Mouse (Mus musculus) kidney, embryonic 15.5 days (tissue): ENCODE results near the gene Slc9b2. TPM values are rescaled to one million over a fixed set of nuclear protein-coding genes. Genes with fewer than 3 reads are reported as not detected.

ENCODE experiments used
- ATAC-seq: fragments of 200-750 bp; cut with Nextera tagmentation; replicated peaks from 2 replicates; pipeline ENCODE4 v1.8.0; 2017; ENCODE audit warnings: moderate TSS enrichment; ENCODE audit not compliant: low FRiP score
- H3K27ac ChIP-seq: fragments of 300-500 bp; sonication (generic); 2 replicates; pipeline ENCODE4 v1.5.1; 2015; ENCODE audit warnings: mild to moderate bottlenecking, inconsistent platforms
- H3K27me3 ChIP-seq: fragments of 300-500 bp; sonication (generic); 2 replicates; pipeline ENCODE4 v1.6.1; 2015; ENCODE audit warnings: inconsistent platforms
- H3K36me3 ChIP-seq: fragments of 300-500 bp; sonication (generic); 2 replicates; pipeline ENCODE4 v1.6.1; 2015; ENCODE audit warnings: inconsistent platforms
- H3K4me1 ChIP-seq: fragments of 300-500 bp; sonication (generic); 2 replicates; pipeline ENCODE4 v1.6.1; 2015; ENCODE audit warnings: inconsistent platforms
- H3K4me2 ChIP-seq: fragments of 300-500 bp; sonication (generic); 2 replicates; pipeline ENCODE4 v1.6.1; 2015; ENCODE audit warnings: moderate library complexity, mild to moderate bottlenecking, inconsistent platforms
- H3K4me3 ChIP-seq: fragments of 300-500 bp; sonication (generic); replicated peaks from 2 replicates; pipeline ENCODE4 v1.5.1; 2015; ENCODE audit warnings: mild to moderate bottlenecking, inconsistent platforms
- H3K9ac ChIP-seq: fragments of 300-500 bp; sonication (generic); 2 replicates; pipeline ENCODE4 v1.6.1; 2015; ENCODE audit warnings: mild to moderate bottlenecking, inconsistent platforms
- H3K9me3 ChIP-seq: fragments of 300-500 bp; sonication (generic); replicated peaks from 2 replicates; pipeline ENCODE4 v1.6.1; 2016; ENCODE audit warnings: inconsistent platforms
- WGBS: fragments of 180-500 bp; shearing (Covaris S2); methylation state at CpG from one replicate; pipeline ENCODE4 v1.1.7; 2015; ENCODE audit warnings: mixed read lengths; 5-methylcytosine and 5-hydroxymethylcytosine counted together
- polyA plus RNA-seq: library from polyadenylated mRNA; unstranded; fragments of >200 nt; fragmentation: Nextera tagmentation; extraction: Ambion mirVana; gene quantifications from 2 replicates; pipeline ENCODE4 v1.2.1, GENCODE M21; 2015

Gene Slc9b2
- polyA plus RNA-seq, 1 experiment from 2014 or later, result 2.5 TPM

- H3K4me3 ChIP-seq, result no peak overlapping the region
- ATAC-seq, result no peak
These were observed 68.3 kb downstream of the Slc9b2 start for GRCm38 (mm10) chr3:135375836-135376235.

GRCm38 (mm10) chr3:135377445-135377844, 69.9 kb downstream of the Slc9b2 start:
- H3K4me2 ChIP-seq, result no peak overlapping the region
- H3K9me3 ChIP-seq, result no peaks in the 10 kb centered on the region
- H3K27ac ChIP-seq, result no peak overlapping the region
- no peaks in the 10 kb centered on the region for H3K36me3 ChIP-seq
- ATAC-seq, result no peak
- 66% methylated on average over 10 of the region's 10 CpGs for WGBS
- H3K4me3 ChIP-seq, result no peak overlapping the region
- H3K27me3 ChIP-seq, result no peaks in the 10 kb centered on the region
- no peak overlapping the region for H3K9ac ChIP-seq
- H3K4me1 ChIP-seq, result no peaks in the 10 kb centered on the region

More at GRCm38 (mm10) chr3:135375836-135376235, 68.3 kb downstream of the Slc9b2 start:
- Histone ChIP-seq H3K27me3 (no peaks in the 10 kb centered on the region), H3K27ac (no peak overlapping the region), H3K4me2 (no peak overlapping the region), H3K36me3 (no peaks in the 10 kb centered on the region), H3K9ac (no peak overlapping the region), H3K4me1 (no peaks in the 10 kb centered on the region), H3K9me3 (no peaks in the 10 kb centered on the region)
- 77% methylated on average over 3 of the region's 3 CpGs for WGBS

- Histone ChIP-seq H3K36me3 (no peaks in the 10 kb centered on the region), H3K27ac (no peak overlapping the region), H3K27me3 (no peaks in the 10 kb centered on the region), H3K9me3 (no peaks in the 10 kb centered on the region), H3K4me2 (no peak overlapping the region), H3K9ac (no peak overlapping the region), H3K4me1 (no peaks in the 10 kb centered on the region), H3K4me3 (no peak overlapping the region)
- 91% methylated on average over 4 of the region's 4 CpGs for WGBS
- no peak for ATAC-seq
These were observed 72.4 kb downstream of the Slc9b2 start for GRCm38 (mm10) chr3:135379868-135380267.

GRCm38 (mm10) chr3:135393186-135393585, 85.7 kb downstream of the Slc9b2 start:
- WGBS, result 73% methylated on average over 6 of the region's 6 CpGs
- no peak for ATAC-seq

More at GRCm38 (mm10) chr3:135393186-135393585, 85.7 kb downstream of the Slc9b2 start:
- Histone ChIP-seq H3K27me3 (no peaks in the 10 kb centered on the region), H3K4me3 (no peak overlapping the region), H3K9ac (no peak overlapping the region), H3K36me3 (no peaks in the 10 kb centered on the region), H3K4me1 (peaks cover 9% of the 10 kb centered on the region; the same call in 1 of the 2 replicates), H3K27ac (no peak overlapping the region), H3K9me3 (no peaks in the 10 kb centered on the region), H3K4me2 (no peak overlapping the region)

Other genes with a start within 250 kb of the Slc9b2 start
- gene Cenpe, start 95.2 kb upstream of the Slc9b2 start, polyA plus RNA-seq, result 30.8 and 31.3 TPM in 2 replicates
- gene Bdh2, start 26.5 kb upstream of the Slc9b2 start, polyA plus RNA-seq, result 25.5 and 26.8 TPM in 2 replicates
- gene Slc9b1, start 40.3 kb downstream of the Slc9b2 start, polyA plus RNA-seq, result 0.42 TPM in 1 of 2 replicates, not detected in the other
- gene Cisd2, start 116.2 kb downstream of the Slc9b2 start, polyA plus RNA-seq, result 68.8 and 77.6 TPM in 2 replicates
- 512 and 532 TPM in 2 replicates for gene Ube2d3, start 130.4 kb downstream of the Slc9b2 start, polyA plus RNA-seq
- 24.2 and 27.3 TPM in 2 replicates for gene Manba, start 177.9 kb downstream of the Slc9b2 start, polyA plus RNA-seq